Mouse (Mus musculus) stomach, postnatal 0 days (tissue): ENCODE data around the gene Gzmm. TPM values are rescaled to one million over a fixed set of nuclear protein-coding genes. Genes with fewer than 3 reads are reported as not detected.

Source experiments
- ATAC-seq: fragments of 200-750 bp; cut with Nextera tagmentation; 2 replicates; pipeline ENCODE4 v1.8.0; 2017; ENCODE audit not compliant: low FRiP score, low TSS enrichment
- DNase-seq: peaks from one replicate; pipeline ENCODE4 v3.0.0-alpha.2; 2016; ENCODE audit warnings: low spot score
- H3K27ac ChIP-seq: fragments of 300-500 bp; sonication (generic); replicated peaks from 2 replicates; pipeline ENCODE4 v1.5.1; 2014; ENCODE audit warnings: mild to moderate bottlenecking, control low read depth
- H3K27me3 ChIP-seq: fragments of 300-500 bp; sonication (generic); 2 replicates; pipeline ENCODE4 v1.6.1; 2014; ENCODE audit warnings: low read length; ENCODE audit not compliant: control insufficient read depth, insufficient read depth
- H3K36me3 ChIP-seq: fragments of 300-500 bp; sonication (generic); 2 replicates; pipeline ENCODE4 v1.6.1; 2014; ENCODE audit warnings: low read length, mixed read lengths; ENCODE audit not compliant: control insufficient read depth, insufficient read depth
- H3K4me1 ChIP-seq: fragments of 300-500 bp; sonication (generic); replicated peaks from 2 replicates; pipeline ENCODE4 v1.6.1; 2014; ENCODE audit warnings: antibody characterized with exemption; ENCODE audit not compliant: control insufficient read depth, insufficient read depth
- H3K4me2 ChIP-seq: fragments of 300-500 bp; sonication (generic); replicated peaks from 2 replicates; pipeline ENCODE4 v1.6.1; 2014; ENCODE audit warnings: low read depth, mild to moderate bottlenecking, control low read depth, moderate library complexity
- H3K4me3 ChIP-seq: fragments of 300-500 bp; sonication (generic); 2 replicates; pipeline ENCODE4 v1.5.1; 2014; ENCODE audit warnings: low read depth, low read length, control low read depth
- H3K9ac ChIP-seq: fragments of 300-500 bp; sonication (generic); 2 replicates; pipeline ENCODE4 v1.6.1; 2014; ENCODE audit warnings: mild to moderate bottlenecking, low read length, control low read depth, mixed read lengths
- H3K9me3 ChIP-seq: fragments of 300-500 bp; sonication (generic); 2 replicates; pipeline ENCODE4 v1.6.1; 2016; ENCODE audit warnings: low read length; ENCODE audit not compliant: control insufficient read depth
- CTCF ChIP-seq: IDR thresholded peaks from 2 replicates; pipeline ENCODE4 v1.5.1; 2016; ENCODE audit warnings: antibody characterized with exemption, low read depth, mild to moderate bottlenecking, moderate library complexity
- EP300 ChIP-seq: optimal IDR thresholded peaks from 2 replicates; pipeline ENCODE3; 2016; ENCODE audit warnings: antibody characterized with exemption
- WGBS: fragments of 180-500 bp; shearing (Covaris S2); extraction: QIAGEN DNeasy Blood & Tissue Kit; methylation state at CpG from one replicate; pipeline ENCODE4 v1.1.7; 2014; 5-methylcytosine and 5-hydroxymethylcytosine counted together
- polyA plus RNA-seq: library from polyadenylated mRNA; unstranded; fragments of >200 nt; fragmentation: Nextera tagmentation; extraction: Ambion mirVana; gene quantifications from 2 replicates; pipeline ENCODE4 v1.2.1, GENCODE M21; 2015

Gzmm gene
- polyA plus RNA-seq, 1 experiment from 2014 or later = 0.62 TPM

- H3K4me1 ChIP-seq = peaks cover 10% of the 10 kb centered on the region; the same call in 1 of the 2 replicates
- ATAC-seq (no peak), DNase-seq (no peak)
- 90% methylated on average over 6 of the region's 6 CpGs for WGBS
- H3K27ac ChIP-seq = no peak overlapping the region
- no peak overlapping the region for H3K4me3 ChIP-seq
- no peak overlapping the region for H3K4me2 ChIP-seq
- H3K36me3 ChIP-seq = peaks cover 20% of the 10 kb centered on the region
- TF ChIP-seq EP300 (no peak), CTCF (no peak)
- no peaks in the 10 kb centered on the region for H3K27me3 ChIP-seq
- no peak overlapping the region for H3K9ac ChIP-seq
- no peaks in the 10 kb centered on the region for H3K9me3 ChIP-seq
Observed at GRCm38 (mm10) chr10:79687513-79687912, 1.3 kb upstream of the Gzmm start.

- Histone ChIP-seq H3K36me3 (peaks cover 20% of the 10 kb centered on the region), H3K4me2 (no peak overlapping the region), H3K27ac (no peak overlapping the region), H3K9ac (no peak overlapping the region), H3K27me3 (no peaks in the 10 kb centered on the region), H3K4me1 (0 out of 2 replicates have a peak, but pooled peaks cover 2% of the 10 kb centered on the region), H3K9me3 (no peaks in the 10 kb centered on the region), H3K4me3 (no peak overlapping the region)
- DNase-seq (no peak), ATAC-seq (no peak)
- TF ChIP-seq CTCF = no peak
- TF ChIP-seq EP300 = no peak
- 88% methylated on average over 3 of the region's 3 CpGs for WGBS
Observed at GRCm38 (mm10) chr10:79689178-79689577, 358 bp downstream of the Gzmm start.

- no peak overlapping the region for H3K9ac ChIP-seq
- TF ChIP-seq CTCF (peak; percentile 52), EP300 (no peak)
- ATAC-seq (no peak), DNase-seq (no peak)
- H3K9me3 ChIP-seq = no peaks in the 10 kb centered on the region
- WGBS = 95% methylated on average over 2 of the region's 2 CpGs
- no peaks in the 10 kb centered on the region for H3K27me3 ChIP-seq
- peaks cover 11% of the 10 kb centered on the region for H3K36me3 ChIP-seq
- H3K4me1 ChIP-seq = peaks cover 8% of the 10 kb centered on the region
- H3K4me2 ChIP-seq = no peak overlapping the region
- no peak overlapping the region for H3K27ac ChIP-seq
- no peak overlapping the region for H3K4me3 ChIP-seq
Observed at GRCm38 (mm10) chr10:79691986-79692548, 3.2 kb downstream of the Gzmm start.

- DNase-seq (no peak), ATAC-seq (no peak)
- no peak overlapping the region for H3K4me2 ChIP-seq
- TF ChIP-seq CTCF (no peak), EP300 (no peak)
- H3K4me1 ChIP-seq = peaks cover 8% of the 10 kb centered on the region
- 55% methylated on average over 12 of the region's 12 CpGs for WGBS
- no peak overlapping the region; the same call in 1 of the 2 replicates for H3K27ac ChIP-seq
- H3K36me3 ChIP-seq = peaks cover 3% of the 10 kb centered on the region
- H3K9me3 ChIP-seq = no peaks in the 10 kb centered on the region
- no peaks in the 10 kb centered on the region for H3K27me3 ChIP-seq
- H3K4me3 ChIP-seq = no peak overlapping the region
- H3K9ac ChIP-seq = no peak overlapping the region
Observed at GRCm38 (mm10) chr10:79693580-79694378, 5.0 kb downstream of the Gzmm start.

- Histone ChIP-seq H3K4me3 (no peak overlapping the region), H3K27ac (no peak overlapping the region; the same call in 1 of the 2 replicates), H3K9ac (no peak overlapping the region), H3K4me2 (no peak overlapping the region), H3K27me3 (no peaks in the 10 kb centered on the region), H3K9me3 (no peaks in the 10 kb centered on the region), H3K36me3 (no peaks in the 10 kb centered on the region), H3K4me1 (peaks cover 8% of the 10 kb centered on the region)
- no peak for TF ChIP-seq EP300
- no peak for TF ChIP-seq CTCF
- ATAC-seq (no peak), DNase-seq (no peak)
- 72% methylated on average over 6 of the region's 6 CpGs for WGBS
Observed at GRCm38 (mm10) chr10:79694379-79694655, 5.5 kb downstream of the Gzmm start.
